24 mouse cellular contexts compared by ENCODE assay signal in the genomic region with DNA sequence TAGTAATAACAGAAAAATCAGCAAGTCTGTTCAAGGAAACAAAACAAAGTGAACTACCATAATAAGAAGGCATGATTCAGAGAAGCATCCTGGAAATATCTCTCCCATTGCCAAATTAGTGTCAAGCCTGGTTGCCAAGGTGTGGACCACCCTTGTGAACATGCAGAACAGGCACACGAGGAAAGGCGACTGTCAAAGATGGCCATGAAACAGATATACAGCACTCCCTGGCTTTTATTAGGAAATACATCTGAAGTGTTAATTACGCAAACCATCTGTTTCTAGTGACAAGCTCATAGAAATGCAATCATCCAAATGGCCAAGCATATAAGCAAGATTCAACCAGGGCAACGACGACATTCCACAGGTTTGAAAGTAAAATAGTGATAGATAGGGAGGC.
DNase-seq lines count a peak whose midpoint lies in the region; ATAC-seq lines count a peak whose summit lies in the region.
"Had no signal": no experiment of that assay in that cellular context is flagged by ENCODE, and none has a peak within 500 bp of the region (broad histone marks: within the 10 kb centered on the region; RNA-seq: fewer than 3 reads in every experiment).

No protein-coding gene starts in this region.

- DNase-seq in heart, adult 11 months: peak; percentile 57
- no peak for DNase-seq in heart, postnatal 4 days
- DNase-seq in forelimb bud, embryonic 11.5 days (ENCODE audit: low read depth, low spot score): peak; percentile 5
- DNase-seq in lung, postnatal 36 days: peak; percentile 16
- no peak for DNase-seq in testis, postnatal 14 days (ENCODE audit: low spot score)
- DNase-seq: adrenal gland, adult 2 months; cerebellum, adult 2 months; gastrocnemius, postnatal 25 days; kidney, adult 9 months; kidney, postnatal 25 days; liver; right cerebral cortex, postnatal 4 days; thymus, adult 18-20 months; thymus, postnatal 4 days had no signal

- 43% methylated on average over 5 of the region's 5 CpGs for WGBS in lung, embryonic 15.5 days

- no peaks in the 10 kb centered on the region for H3K9me3 ChIP-seq in lung, embryonic 15.5 days
- H3K9me3 ChIP-seq: embryonic facial prominence, embryonic 12.5 days; hindbrain, embryonic 15.5 days; intestine, embryonic 15.5 days; limb, embryonic 10.5 days; liver, embryonic 15.5 days; stomach, embryonic 15.5 days had no signal

- peak; percentile 84 for ATAC-seq in lung, embryonic 15.5 days (ENCODE audit: borderline replicate concordance, extremely low read depth, low FRiP score, low TSS enrichment)
- no peak for ATAC-seq in granulocyte monocyte progenitor cell, adult 5-6 weeks (replicated peaks; ENCODE audit: poor library complexity, severe bottlenecking)
- ATAC-seq: intestine, embryonic 15.5 days had no signal

- no peak overlapping the region for H3K9ac ChIP-seq in lung, embryonic 15.5 days
- H3K9ac ChIP-seq: embryonic facial prominence, embryonic 12.5 days; hindbrain, embryonic 15.5 days; intestine, embryonic 15.5 days; liver, embryonic 15.5 days; stomach, embryonic 15.5 days had no signal

- no peaks in the 10 kb centered on the region for H3K27me3 ChIP-seq in lung, embryonic 15.5 days
- H3K27me3 ChIP-seq: embryonic facial prominence, embryonic 12.5 days; hindbrain, embryonic 15.5 days; intestine, embryonic 15.5 days; liver, embryonic 15.5 days; stomach, embryonic 15.5 days had no signal

- no peak overlapping the region for H3K4me2 ChIP-seq in lung, embryonic 15.5 days
- H3K4me2 ChIP-seq: embryonic facial prominence, embryonic 12.5 days; hindbrain, embryonic 15.5 days; intestine, embryonic 15.5 days; liver, embryonic 15.5 days; midbrain, embryonic 11.5 days; stomach, embryonic 15.5 days had no signal

- H3K4me3 ChIP-seq in lung, embryonic 15.5 days: no peak overlapping the region
- H3K4me3 ChIP-seq: embryonic facial prominence, embryonic 12.5 days; hindbrain, embryonic 15.5 days; intestine, embryonic 15.5 days; layer of hippocampus, adult 2 months; limb, embryonic 10.5 days; liver, embryonic 15.5 days; stomach, embryonic 15.5 days had no signal

- H3K27ac ChIP-seq in lung, embryonic 15.5 days: no peak overlapping the region
- H3K27ac ChIP-seq: embryonic facial prominence, embryonic 12.5 days; hindbrain, embryonic 15.5 days; intestine, embryonic 15.5 days; layer of hippocampus, adult 2 months; limb, embryonic 10.5 days; liver, embryonic 15.5 days; stomach, embryonic 15.5 days had no signal

- H3K4me1 ChIP-seq in lung, embryonic 15.5 days: no peaks in the 10 kb centered on the region
- H3K4me1 ChIP-seq: embryonic facial prominence, embryonic 12.5 days; hindbrain, embryonic 15.5 days; intestine, embryonic 15.5 days; limb, embryonic 10.5 days; liver, embryonic 15.5 days; stomach, embryonic 15.5 days had no signal

- H3K36me3 ChIP-seq in lung, embryonic 15.5 days: no peaks in the 10 kb centered on the region
- H3K36me3 ChIP-seq: embryonic facial prominence, embryonic 12.5 days; hindbrain, embryonic 15.5 days; intestine, embryonic 15.5 days; limb, embryonic 10.5 days; liver, embryonic 15.5 days; stomach, embryonic 15.5 days had no signal

Comparison
In these comparisons a context has a peak if more than half of its experiments do, and no peak if none do; other contexts are left out.
1. DNase-seq: peak in heart, adult 11 months (single experiment), forelimb bud, embryonic 11.5 days (single experiment) and lung, postnatal 36 days (single experiment); none in heart, postnatal 4 days (single experiment) and testis, postnatal 14 days (single experiment).